Mouse (Mus musculus) testis, postnatal 10 days (tissue): Measurements from ENCODE around the gene Mus81.

ENCODE experiments used
- DNase-seq: peaks from one replicate; pipeline ENCODE4 v3.0.0; 2021; ENCODE audit warnings: low spot score

Mus81 gene

DNA sequence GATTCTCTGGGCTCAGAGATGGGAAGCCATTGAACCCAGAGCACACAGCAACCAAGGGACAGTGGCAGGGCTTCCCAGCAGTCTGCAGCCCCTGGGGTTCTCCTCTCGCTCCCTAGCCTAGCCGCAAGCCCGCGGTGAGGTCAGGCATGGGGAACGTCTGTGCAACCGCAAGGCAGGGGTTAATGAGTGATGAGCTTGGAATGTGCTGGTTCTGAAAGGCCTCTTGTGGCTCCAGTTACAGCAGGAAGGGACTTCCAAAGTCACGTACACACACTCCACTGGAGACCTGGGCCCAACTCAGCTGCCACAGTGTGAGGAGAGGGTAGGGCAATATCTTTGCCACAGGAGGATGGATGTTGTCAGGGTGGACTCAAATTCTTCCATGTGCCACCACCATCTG lies 43.2 kb downstream of the Mus81 start:
- no peak for DNase-seq

DNA sequence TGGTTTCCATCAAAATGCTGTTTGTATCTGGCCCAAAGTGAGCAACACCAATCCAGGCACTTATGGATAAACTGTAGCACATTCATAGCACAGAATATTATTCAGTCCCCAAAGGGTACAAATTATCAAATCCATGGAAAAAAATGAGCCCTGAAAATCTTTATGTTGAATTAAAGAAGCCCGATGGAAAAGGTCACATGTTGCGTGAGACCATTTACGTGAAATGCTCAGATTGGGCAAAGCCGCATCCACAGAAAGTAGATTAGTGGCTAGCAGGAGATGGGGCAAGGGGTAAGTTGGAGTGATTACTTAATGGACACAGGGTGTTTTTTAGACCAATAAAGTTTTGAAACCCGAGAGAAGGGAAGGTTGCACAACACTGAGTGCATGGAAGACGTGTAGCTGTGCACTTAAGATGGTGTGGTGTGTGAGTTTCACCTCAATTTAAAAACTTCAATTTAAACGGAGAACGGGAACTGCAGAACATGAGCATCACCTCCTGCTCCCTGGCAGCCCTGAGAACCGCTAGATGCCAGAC lies 43.8 kb downstream of the Mus81 start:
- DNase-seq: no peak

DNA sequence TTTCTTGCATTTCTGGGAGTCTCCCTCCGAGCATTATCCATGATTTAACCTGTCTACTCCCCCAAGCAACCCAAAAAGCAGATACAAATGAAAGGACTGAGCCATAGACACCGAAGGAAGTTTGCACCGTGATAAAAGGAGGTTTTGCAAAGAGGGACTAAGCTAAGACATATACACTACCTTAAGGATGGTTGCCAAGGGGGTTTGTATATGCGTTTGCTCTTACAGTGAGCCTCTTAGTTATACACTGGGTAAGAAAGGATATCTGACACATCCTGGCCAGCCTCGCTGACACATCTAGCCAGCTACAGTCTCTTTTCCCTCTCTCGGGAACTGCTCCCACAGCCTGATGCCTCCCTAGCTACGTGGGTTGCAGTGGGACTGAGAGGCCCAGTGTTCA lies 54.3 kb downstream of the Mus81 start:
- no peak for DNase-seq

DNA sequence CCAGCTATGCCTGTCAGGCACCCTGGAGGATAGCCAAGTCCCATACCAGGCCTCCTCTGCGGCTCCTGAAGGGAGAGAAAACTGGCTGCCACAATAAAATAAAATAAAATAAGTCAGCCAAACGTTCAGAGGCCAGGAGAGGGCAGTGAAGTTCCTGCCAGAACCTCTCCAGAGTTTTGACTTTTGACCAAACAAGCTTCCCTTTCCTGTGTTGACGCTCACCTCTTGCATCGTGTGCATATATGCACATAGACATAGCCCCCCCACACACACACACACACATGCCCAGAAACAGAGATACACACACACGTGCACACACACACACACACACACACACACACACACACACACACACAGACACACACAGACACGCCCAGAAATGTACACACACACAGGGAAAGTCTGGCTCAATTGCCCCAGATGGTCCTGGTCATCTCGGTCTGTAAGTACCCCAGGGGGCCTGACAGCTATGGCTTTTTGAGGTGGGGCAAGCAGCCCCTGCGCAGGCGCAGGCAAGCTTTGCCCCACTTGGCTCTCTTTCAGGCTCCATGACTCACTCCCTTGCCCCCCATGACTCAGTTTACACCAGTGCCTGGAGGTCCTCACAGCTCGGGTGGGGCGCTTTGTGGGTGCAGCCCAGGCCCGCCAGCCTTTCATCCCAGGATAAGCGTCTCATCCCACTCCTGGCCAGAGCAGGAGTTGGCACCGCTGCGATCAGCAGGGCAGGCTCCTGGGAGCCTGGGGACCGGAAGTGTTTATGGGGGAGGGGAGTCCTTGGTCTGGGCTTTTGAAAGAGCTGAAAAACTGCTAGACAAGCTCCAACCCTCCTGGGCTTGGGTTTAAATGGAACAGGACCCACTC lies 55.0 kb downstream of the Mus81 start:
- peak; percentile 70 for DNase-seq
